Mouse (Mus musculus) limb, embryonic 14.5 days (tissue): ENCODE measurements at regions not wholly inside any gene's neighbourhood (a gene's known extent, or its start where the extent isn't known, plus 50 kb on each side); places are given as distances from the start of the nearest gene placed in this dataset.

Experiments used
- ATAC-seq: fragments of 200-750 bp; cut with Nextera tagmentation; 2 replicates; pipeline ENCODE4 v1.8.0; 2017; ENCODE audit warnings: low read depth, moderate number of reproducible peaks, moderate TSS enrichment; ENCODE audit not compliant: low FRiP score
- DNase-seq: peaks from one replicate; pipeline ENCODE4 v3.0.0-alpha.2; 2015; ENCODE audit warnings: low spot score
- H3K27ac ChIP-seq: fragments of 300-500 bp; sonication (generic); replicated peaks from 2 replicates; pipeline ENCODE4 v1.5.1; 2014; ENCODE audit warnings: low read depth, mild to moderate bottlenecking, low read length, moderate library complexity, mixed read lengths
- H3K27me3 ChIP-seq: fragments of 300-500 bp; sonication (generic); 2 replicates; pipeline ENCODE4 v1.6.1; 2014; ENCODE audit warnings: low read length, mixed read lengths; ENCODE audit not compliant: control insufficient read depth, insufficient read depth
- H3K36me3 ChIP-seq: fragments of 300-500 bp; sonication (generic); 2 replicates; pipeline ENCODE4 v1.6.1; 2014; ENCODE audit warnings: mild to moderate bottlenecking, low read length, moderate library complexity, mixed read lengths; ENCODE audit not compliant: control insufficient read depth, insufficient read depth
- H3K4me1 ChIP-seq: fragments of 300-500 bp; sonication (generic); 2 replicates; pipeline ENCODE4 v1.6.1; 2014; ENCODE audit warnings: antibody characterized with exemption, low read length, mixed read lengths; ENCODE audit not compliant: control insufficient read depth, insufficient read depth
- H3K4me2 ChIP-seq: fragments of 300-500 bp; sonication (generic); replicated peaks from 2 replicates; pipeline ENCODE4 v1.6.1; 2014; ENCODE audit warnings: low read depth, mild to moderate bottlenecking, low read length, moderate library complexity; ENCODE audit not compliant: severe bottlenecking
- H3K4me3 ChIP-seq: fragments of 300-500 bp; sonication (generic); replicated peaks from 2 replicates; pipeline ENCODE4 v1.5.1; 2014; ENCODE audit warnings: low read length
- H3K9ac ChIP-seq: fragments of 300-500 bp; sonication (generic); 2 replicates; pipeline ENCODE4 v1.6.1; 2014; ENCODE audit warnings: mild to moderate bottlenecking, low read depth, low read length, moderate library complexity; ENCODE audit not compliant: severe bottlenecking
- H3K9me3 ChIP-seq: fragments of 300-500 bp; sonication (generic); 2 replicates; pipeline ENCODE4 v1.6.1; 2016; ENCODE audit warnings: low read length; ENCODE audit not compliant: control insufficient read depth
- POLR2A ChIP-seq: fragments of 200-500 bp; IDR thresholded peaks from 2 replicates; pipeline ENCODE4 v1.8.0; 2012; ENCODE audit warnings: inconsistent platforms, mild to moderate bottlenecking, moderate library complexity, borderline replicate concordance; ENCODE audit not compliant: insufficient read depth, insufficient read length; ENCODE audit errors: extremely low read depth
- WGBS: fragments of 180-500 bp; shearing (Covaris S2); extraction: QIAGEN DNeasy Blood & Tissue Kit; methylation state at CpG from one replicate; pipeline ENCODE4 v1.1.7; 2014; 5-methylcytosine and 5-hydroxymethylcytosine counted together

DNA sequence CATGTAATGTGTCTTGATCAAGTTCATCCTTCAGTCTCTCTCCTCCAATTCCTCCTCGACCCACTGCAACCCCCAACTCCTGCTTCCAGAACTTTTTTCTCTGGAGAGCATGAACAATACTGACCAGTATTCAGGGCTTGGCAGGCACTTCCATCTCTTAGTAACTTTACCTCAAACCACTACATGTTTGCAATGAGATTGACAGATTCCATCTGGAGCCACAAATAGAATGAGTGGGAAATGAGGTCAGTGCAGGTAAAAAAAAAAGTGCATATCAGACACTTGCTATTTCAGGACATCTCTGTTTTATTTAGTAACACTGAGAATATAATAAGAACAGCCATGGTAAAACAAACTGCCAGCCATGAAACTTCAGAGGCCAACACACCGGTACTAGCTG lies 94.5 kb upstream of the Ifne start:
- 82% methylated on average over 2 of the region's 2 CpGs for WGBS
- no peak for ATAC-seq
- no peak for TF ChIP-seq POLR2A
- no peaks in the 10 kb centered on the region for H3K36me3 ChIP-seq
- no peak overlapping the region for H3K27ac ChIP-seq
- no peak overlapping the region for H3K4me3 ChIP-seq
- no peak overlapping the region for H3K4me2 ChIP-seq
- no peaks in the 10 kb centered on the region for H3K9me3 ChIP-seq
- H3K4me1 ChIP-seq = no peaks in the 10 kb centered on the region
- DNase-seq = no peak
- H3K27me3 ChIP-seq = no peaks in the 10 kb centered on the region
- H3K9ac ChIP-seq = no peak overlapping the region

DNA sequence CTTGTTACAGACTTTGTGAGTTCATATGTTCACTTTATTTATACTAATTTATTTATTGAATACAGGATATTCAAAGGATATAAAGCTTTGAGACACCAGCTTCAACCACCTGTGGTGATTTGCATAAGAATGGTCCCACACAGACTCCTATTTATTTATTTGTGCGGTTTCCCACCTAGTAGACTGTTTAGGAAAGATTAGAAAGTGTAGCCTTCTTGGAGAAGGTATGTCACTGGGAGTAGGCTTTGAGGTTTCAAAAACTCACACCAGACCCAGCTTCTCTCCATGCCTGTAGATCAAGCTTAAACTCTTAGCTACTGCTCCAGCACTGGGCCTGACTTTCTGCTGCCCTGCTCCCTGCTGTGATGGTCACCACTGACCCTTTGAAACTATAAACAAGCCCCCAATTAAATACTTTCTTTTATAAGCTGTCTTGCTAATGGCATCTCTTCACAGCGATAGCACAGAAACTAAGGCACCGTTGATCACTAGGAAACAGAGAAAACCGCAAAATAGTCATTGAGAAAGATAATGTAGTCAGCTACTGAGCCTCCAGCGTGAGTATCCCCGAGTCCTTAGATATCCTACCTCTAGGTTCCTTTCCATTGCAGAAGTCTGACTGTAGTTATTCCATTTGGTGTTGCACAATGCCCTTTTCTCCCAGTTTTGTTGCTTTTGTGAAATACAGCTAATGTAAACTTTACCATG lies 89.3 kb upstream of the Ifne start:
- no peak overlapping the region for H3K9ac ChIP-seq

GRCm38 (mm10) chr4:88959621-88960020 lies 79.6 kb upstream of the Ifne start:
- no peaks in the 10 kb centered on the region for H3K36me3 ChIP-seq
- DNase-seq (no peak), ATAC-seq (no peak)
- H3K27ac ChIP-seq = no peak overlapping the region
- no peaks in the 10 kb centered on the region for H3K27me3 ChIP-seq
- no peak overlapping the region for H3K4me3 ChIP-seq
- no peaks in the 10 kb centered on the region for H3K9me3 ChIP-seq
- peaks cover 6% of the 10 kb centered on the region; the same call in 1 of the 2 replicates for H3K4me1 ChIP-seq
- no peak for TF ChIP-seq POLR2A
- WGBS = 69% methylated on average over 3 of the region's 3 CpGs
- no peak overlapping the region for H3K4me2 ChIP-seq
- H3K9ac ChIP-seq = no peak overlapping the region

More for the DNA sequence above, 89.3 kb upstream of the Ifne start:
- DNase-seq = no peak
- Histone ChIP-seq H3K4me3 (no peak overlapping the region), H3K4me1 (no peaks in the 10 kb centered on the region), H3K9me3 (no peaks in the 10 kb centered on the region), H3K36me3 (no peaks in the 10 kb centered on the region), H3K27ac (no peak overlapping the region), H3K27me3 (no peaks in the 10 kb centered on the region), H3K4me2 (no peak overlapping the region)
- no peak for ATAC-seq
- WGBS = 47% methylated on average over 6 of the region's 6 CpGs
- no peak for TF ChIP-seq POLR2A

DNA sequence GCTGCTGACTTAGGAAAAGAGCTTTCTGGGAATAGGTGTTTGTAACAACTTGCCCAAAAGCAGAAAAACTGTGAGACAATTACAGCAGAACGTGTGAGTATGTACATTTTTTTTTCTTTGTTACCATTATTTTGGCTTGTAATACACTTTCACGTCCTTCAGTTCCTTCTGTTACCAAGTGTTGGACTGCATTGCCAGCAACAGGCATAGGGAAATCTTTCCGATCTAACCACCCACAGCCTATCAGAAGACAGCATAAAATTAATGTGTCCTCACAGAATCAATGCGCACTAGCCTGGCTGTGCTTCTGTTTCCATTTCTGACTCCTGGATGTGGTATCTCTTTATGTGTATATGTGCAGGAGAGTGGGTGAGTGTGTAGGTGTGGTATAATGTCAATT lies 76.6 kb upstream of the Ifne start:
- no peak for ATAC-seq
- TF ChIP-seq POLR2A = no peak
- no peak overlapping the region for H3K27ac ChIP-seq
- WGBS = 61% methylated on average over 4 of the region's 4 CpGs
- DNase-seq = no peak
- H3K9me3 ChIP-seq = no peaks in the 10 kb centered on the region
- H3K9ac ChIP-seq = no peak overlapping the region
- no peaks in the 10 kb centered on the region for H3K36me3 ChIP-seq
- no peak overlapping the region for H3K4me3 ChIP-seq
- peaks cover 6% of the 10 kb centered on the region; the same call in 1 of the 2 replicates for H3K4me1 ChIP-seq
- H3K27me3 ChIP-seq = no peaks in the 10 kb centered on the region
- no peak overlapping the region for H3K4me2 ChIP-seq

DNA sequence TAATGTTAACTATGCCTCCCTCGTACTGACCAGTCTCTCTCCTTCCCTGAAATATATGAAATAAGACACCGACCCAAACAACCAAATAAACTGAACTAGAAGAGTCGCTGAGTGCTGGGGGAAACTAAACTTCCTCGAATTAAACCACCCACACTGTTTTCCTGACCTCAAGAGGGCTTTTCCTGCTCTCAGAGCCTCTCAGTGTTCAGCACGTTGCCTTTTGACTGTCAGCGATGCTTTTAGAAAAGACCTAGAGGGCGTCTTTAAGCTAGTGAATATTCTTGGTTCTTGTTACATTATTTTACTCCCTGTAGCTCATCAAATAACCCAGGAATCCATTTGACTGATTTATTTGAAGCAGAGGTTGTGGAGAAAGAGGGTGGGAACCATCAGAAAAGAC lies 76.2 kb upstream of the Ifne start:
- Histone ChIP-seq H3K4me3 (no peak overlapping the region), H3K27me3 (no peaks in the 10 kb centered on the region), H3K27ac (no peak overlapping the region), H3K36me3 (no peaks in the 10 kb centered on the region), H3K9me3 (no peaks in the 10 kb centered on the region), H3K9ac (no peak overlapping the region), H3K4me2 (no peak overlapping the region), H3K4me1 (peaks cover 6% of the 10 kb centered on the region; the same call in 1 of the 2 replicates)
- WGBS = 19% methylated on average over 7 of the region's 7 CpGs
- DNase-seq (no peak), ATAC-seq (no peak)
- TF ChIP-seq POLR2A = no peak
